Mouse (Mus musculus) gastrocnemius, postnatal 25 days (tissue): ENCODE measurements around the gene Srms. TPM values are rescaled to one million over a fixed set of nuclear protein-coding genes. Genes with fewer than 3 reads are reported as not detected.
"Not testable (repeated sequence)": the region's sequence is repeated elsewhere in the genome, so short reads cannot be mapped to it uniquely, and the experiment has no call there.

Experiments
- DNase-seq: peaks from one replicate; pipeline ENCODE4 v3.0.0; 2022
- total RNA-seq, 2 experiments: library from RNA; stranded (reverse); gene quantifications; 1 replicate in 1 of 2; 2 replicates in 1 of 2; pipeline ENCODE4 v1.2.3; 2021

The Srms gene
- total RNA-seq, 2 experiments from 2014 or later, result 0.20 to 0.24 TPM

GRCm38 (mm10) chr2:181219538-181220216 lies 6.7 kb upstream of the Srms start, which contains the start of gene Fndc11:
Fndc11 (plus strand) TSS chr2:181220013.
- DNase-seq, result peak; percentile 73

GRCm38 (mm10) chr2:181218881-181219485 lies 6.0 kb upstream of the Srms start:
- DNase-seq, result no peak

GRCm38 (mm10) chr2:181216037-181216436 lies 3.1 kb upstream of the Srms start:
- no peak for DNase-seq

- no peak for DNase-seq
Observed at GRCm38 (mm10) chr2:181212389-181213020, 480 bp downstream of the Srms start.

- no peak for DNase-seq
Observed at GRCm38 (mm10) chr2:181206118-181206517, 6.9 kb downstream of the Srms start.

- DNase-seq, result no peak
Observed at GRCm38 (mm10) chr2:181205678-181206077, 7.3 kb downstream of the Srms start.

- DNase-seq, result no peak
Observed at GRCm38 (mm10) chr2:181202886-181203285, 10.1 kb downstream of the Srms start.

GRCm38 (mm10) chr2:181202422-181202821 lies 10.6 kb downstream of the Srms start, which contains the start of gene Ptk6:
Ptk6 (minus strand) TSS chr2:181202789.
- no peak for DNase-seq

GRCm38 (mm10) chr2:181201606-181202005 lies 11.4 kb downstream of the Srms start:
- DNase-seq, result no peak

GRCm38 (mm10) chr2:181196628-181197300 lies 16.2 kb downstream of the Srms start:
- DNase-seq, result no peak

- no peak for DNase-seq
Observed at GRCm38 (mm10) chr2:181193044-181193443, 19.9 kb downstream of the Srms start.

- DNase-seq, result no peak
Observed at GRCm38 (mm10) chr2:181191936-181192335, 21.0 kb downstream of the Srms start.

- DNase-seq, result not testable (repeated sequence)
Observed at GRCm38 (mm10) chr2:181191385-181191784, 21.6 kb downstream of the Srms start.

GRCm38 (mm10) chr2:181189321-181189720 lies 23.7 kb downstream of the Srms start:
- DNase-seq, result no peak

GRCm38 (mm10) chr2:181188681-181189080 lies 24.3 kb downstream of the Srms start:
- DNase-seq, result no peak

- DNase-seq, result peak; percentile 94
Observed at GRCm38 (mm10) chr2:181187121-181188000, 25.6 kb downstream of the Srms start, which contains the start of gene Ppdpf. Ppdpf (plus strand) TSS chr2:181187247.

- DNase-seq, result peak; percentile 80
Observed at GRCm38 (mm10) chr2:181186635-181187034, 26.4 kb downstream of the Srms start.

- DNase-seq, result no peak
Observed at GRCm38 (mm10) chr2:181180898-181181297, 32.1 kb downstream of the Srms start.

GRCm38 (mm10) chr2:181178471-181178870 lies 34.5 kb downstream of the Srms start:
- no peak for DNase-seq

GRCm38 (mm10) chr2:181178015-181178414 lies 35.0 kb downstream of the Srms start:
- DNase-seq, result no peak

GRCm38 (mm10) chr2:181174646-181175045 lies 38.3 kb downstream of the Srms start:
- DNase-seq, result no peak

- DNase-seq, result no peak
Observed at GRCm38 (mm10) chr2:181166469-181166868, 46.5 kb downstream of the Srms start.
